Mouse (Mus musculus): ENCODE data around the gene Lrrk1.

GRCm38 (mm10) chr7:66212887-66213286, 175.3 kb downstream of the Lrrk1 start:
- no peak for TF ChIP-seq CTCF (IDR thresholded peaks at IDR 0.05; ENCODE audit: extremely low read depth, insufficient read length, insufficient replicate concordance, low read depth, low read length)
- TF ChIP-seq POLR2A (IDR thresholded peaks at IDR 0.05; ENCODE audit: low read depth, low read length), result no peak

Measured in small intestine, adult 2 months (tissue).